Mouse (Mus musculus) stomach, embryonic 16.5 days (tissue): Measurements from ENCODE around the gene Myo16. TPM values are rescaled to one million over a fixed set of nuclear protein-coding genes. Genes with fewer than 3 reads are reported as not detected.

Source experiments
- ATAC-seq: fragments of 200-750 bp; cut with Nextera tagmentation; 2 replicates; pipeline ENCODE4 v1.8.0; 2017; ENCODE audit warnings: moderate number of reproducible peaks, moderate TSS enrichment; ENCODE audit not compliant: insufficient read depth, low FRiP score
- H3K27ac ChIP-seq: fragments of 300-500 bp; sonication (generic); 2 replicates; pipeline ENCODE4 v1.5.1; 2014; ENCODE audit warnings: low read length
- H3K27me3 ChIP-seq: fragments of 300-500 bp; sonication (generic); 2 replicates; pipeline ENCODE4 v1.6.1; 2014; ENCODE audit warnings: low read length, control low read depth, mixed read lengths; ENCODE audit not compliant: control insufficient read depth, insufficient read depth
- H3K36me3 ChIP-seq: fragments of 300-500 bp; sonication (generic); 2 replicates; pipeline ENCODE4 v1.6.1; 2014; ENCODE audit warnings: low read length; ENCODE audit not compliant: control insufficient read depth, insufficient read depth
- H3K4me1 ChIP-seq: fragments of 300-500 bp; sonication (generic); 2 replicates; pipeline ENCODE4 v1.6.1; 2014; ENCODE audit warnings: low read length, control low read depth, mixed read lengths; ENCODE audit not compliant: control insufficient read depth, insufficient read depth
- H3K4me2 ChIP-seq: fragments of 300-500 bp; sonication (generic); 2 replicates; pipeline ENCODE4 v1.6.1; 2014; ENCODE audit warnings: low read depth, low read length, mixed read lengths
- H3K4me3 ChIP-seq: fragments of 300-500 bp; sonication (generic); replicated peaks from 2 replicates; pipeline ENCODE4 v1.5.1; 2014; ENCODE audit warnings: mild to moderate bottlenecking, low read length
- H3K9ac ChIP-seq: fragments of 300-500 bp; sonication (generic); 2 replicates; pipeline ENCODE4 v1.6.1; 2014; ENCODE audit warnings: low read length
- H3K9me3 ChIP-seq: fragments of 300-500 bp; sonication (generic); replicated peaks from 2 replicates; pipeline ENCODE4 v1.6.1; 2016; ENCODE audit warnings: low read length, control low read depth; ENCODE audit not compliant: control insufficient read depth
- WGBS: fragments of 180-500 bp; shearing (Covaris S2); extraction: QIAGEN DNeasy Blood & Tissue Kit; methylation state at CpG from one replicate; pipeline ENCODE4 v1.1.7; 2014; 5-methylcytosine and 5-hydroxymethylcytosine counted together
- polyA plus RNA-seq: library from polyadenylated mRNA; unstranded; fragments of >200 nt; fragmentation: Nextera tagmentation; extraction: Ambion mirVana; gene quantifications from 2 replicates; pipeline ENCODE4 v1.2.1, GENCODE M21; 2015

Gene Myo16
- polyA plus RNA-seq, 1 experiment from 2014 or later = 3.1 TPM

DNA sequence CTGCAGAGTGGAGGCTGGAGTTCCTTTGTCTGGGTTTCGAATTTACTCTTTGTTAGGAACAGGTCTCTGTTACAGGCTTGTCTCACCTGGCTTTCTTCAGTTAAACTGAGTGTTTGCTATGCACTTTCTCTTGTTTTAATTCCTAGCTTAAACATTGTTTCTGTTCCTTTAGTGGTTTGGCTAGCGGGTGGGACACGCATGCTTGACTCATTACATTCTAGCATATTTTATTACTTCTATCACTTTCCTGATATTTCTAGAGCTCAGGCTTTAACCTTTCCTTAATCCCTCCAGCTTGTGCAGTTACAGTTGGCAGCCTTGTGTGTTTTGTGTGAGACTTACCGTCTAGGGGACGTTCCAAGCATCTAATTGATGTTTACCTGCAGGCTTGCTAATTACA, 476.2 kb downstream of the Myo16 start:
- H3K4me2 ChIP-seq = no peak overlapping the region
- WGBS = 41% methylated on average over 5 of the region's 5 CpGs
- no peaks in the 10 kb centered on the region for H3K27me3 ChIP-seq
- no peaks in the 10 kb centered on the region for H3K9me3 ChIP-seq
- no peaks in the 10 kb centered on the region for H3K36me3 ChIP-seq
- H3K27ac ChIP-seq = no peak overlapping the region
- no peak overlapping the region for H3K9ac ChIP-seq
- H3K4me1 ChIP-seq = no peaks in the 10 kb centered on the region
- ATAC-seq = no peak
- H3K4me3 ChIP-seq = no peak overlapping the region

GRCm38 (mm10) chr8:10631006-10631405, 477.3 kb downstream of the Myo16 start:
- H3K4me1 ChIP-seq = no peaks in the 10 kb centered on the region
- WGBS = 66% methylated on average over 2 of the region's 2 CpGs
- H3K36me3 ChIP-seq = no peaks in the 10 kb centered on the region
- no peaks in the 10 kb centered on the region for H3K27me3 ChIP-seq
- no peak overlapping the region for H3K4me3 ChIP-seq
- no peaks in the 10 kb centered on the region for H3K9me3 ChIP-seq
- H3K9ac ChIP-seq = no peak overlapping the region
- H3K27ac ChIP-seq = no peak overlapping the region
- ATAC-seq = no peak
- no peak overlapping the region for H3K4me2 ChIP-seq

- Histone ChIP-seq H3K9me3 (no peaks in the 10 kb centered on the region), H3K4me2 (no peak overlapping the region), H3K4me1 (no peaks in the 10 kb centered on the region), H3K4me3 (no peak overlapping the region), H3K9ac (no peak overlapping the region), H3K27me3 (no peaks in the 10 kb centered on the region), H3K27ac (no peak overlapping the region), H3K36me3 (no peaks in the 10 kb centered on the region)
- no peak for ATAC-seq
- WGBS = 74% methylated on average over 6 of the region's 6 CpGs
Measured at GRCm38 (mm10) chr8:10632603-10633002, 478.9 kb downstream of the Myo16 start.

DNA sequence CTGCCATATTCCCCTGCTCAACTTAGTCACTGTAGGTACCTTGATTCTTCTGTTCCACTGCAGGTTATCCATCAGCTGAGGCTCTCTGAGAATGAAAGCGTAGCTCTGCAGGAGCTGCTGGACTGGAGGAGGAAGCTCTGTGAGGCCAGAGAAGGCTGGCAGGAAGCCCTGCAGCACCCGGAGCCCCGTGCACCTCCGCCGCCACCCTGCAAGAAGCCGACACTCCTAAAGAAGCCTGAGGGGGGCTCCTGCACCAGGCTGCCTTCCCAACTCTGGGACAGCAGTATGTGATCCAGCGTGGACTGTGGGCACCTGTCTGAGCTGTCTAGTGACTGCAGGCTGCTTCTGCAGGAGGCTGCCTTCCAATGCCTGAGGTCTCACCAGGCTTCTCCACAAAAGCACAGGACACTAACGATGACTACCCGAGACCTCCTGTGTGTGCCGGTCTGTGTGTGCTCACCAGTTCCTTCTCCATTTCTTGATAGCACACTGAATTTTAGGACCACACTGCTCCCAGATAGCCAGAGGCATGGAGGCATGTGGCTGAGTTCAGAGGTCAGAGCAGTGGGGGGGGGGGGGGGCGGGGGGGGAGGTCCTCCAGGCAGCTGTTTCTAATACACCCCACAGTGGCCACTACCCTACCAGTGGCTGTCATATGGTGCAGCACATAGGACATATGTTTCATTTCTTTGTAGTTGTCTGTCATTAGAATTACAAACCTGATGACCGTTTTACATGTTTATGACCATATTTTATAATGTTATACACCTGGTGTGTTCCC, 479.8 kb downstream of the Myo16 start:
- Histone ChIP-seq H3K4me3 (no peak overlapping the region), H3K4me1 (no peaks in the 10 kb centered on the region), H3K27me3 (no peaks in the 10 kb centered on the region), H3K36me3 (no peaks in the 10 kb centered on the region), H3K9ac (no peak overlapping the region), H3K27ac (no peak overlapping the region), H3K4me2 (no peak overlapping the region), H3K9me3 (no peaks in the 10 kb centered on the region)
- no peak for ATAC-seq
- 53% methylated on average over 12 of the region's 12 CpGs for WGBS

GRCm38 (mm10) chr8:10634421-10634820, 480.7 kb downstream of the Myo16 start:
- Histone ChIP-seq H3K9me3 (no peaks in the 10 kb centered on the region), H3K4me2 (no peak overlapping the region), H3K4me1 (no peaks in the 10 kb centered on the region), H3K4me3 (no peak overlapping the region), H3K36me3 (no peaks in the 10 kb centered on the region), H3K27me3 (no peaks in the 10 kb centered on the region), H3K27ac (no peak overlapping the region), H3K9ac (no peak overlapping the region)
- WGBS = 69% methylated on average over 13 of the region's 13 CpGs
- 0 out of 2 replicates have a peak, but pooled peaks have one; percentile 37 for ATAC-seq

DNA sequence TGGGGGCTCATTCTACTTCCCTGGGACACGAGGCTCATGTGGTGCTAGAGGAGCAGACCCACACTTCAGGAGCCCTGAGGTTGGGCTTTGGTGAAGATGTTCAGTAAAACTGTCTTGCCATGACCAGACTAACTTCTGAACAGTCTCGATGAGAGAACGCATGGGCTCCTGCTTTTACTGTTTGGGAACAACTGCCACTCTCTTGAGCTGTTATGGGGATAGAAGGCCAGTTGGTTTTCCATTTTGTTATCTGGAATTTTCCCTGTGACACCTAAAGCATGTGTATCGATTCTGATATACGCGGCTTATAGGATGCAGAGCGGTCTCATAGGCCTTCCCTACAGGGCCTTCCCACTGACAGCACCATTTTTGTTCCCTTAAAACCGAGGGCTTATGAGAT, 485.2 kb downstream of the Myo16 start:
- Histone ChIP-seq H3K4me3 (no peak overlapping the region), H3K27ac (no peak overlapping the region), H3K9ac (no peak overlapping the region), H3K36me3 (no peaks in the 10 kb centered on the region), H3K9me3 (no peaks in the 10 kb centered on the region), H3K4me2 (no peak overlapping the region), H3K27me3 (no peaks in the 10 kb centered on the region), H3K4me1 (no peaks in the 10 kb centered on the region)
- no peak for ATAC-seq
- WGBS = 84% methylated on average over 8 of the region's 8 CpGs

DNA sequence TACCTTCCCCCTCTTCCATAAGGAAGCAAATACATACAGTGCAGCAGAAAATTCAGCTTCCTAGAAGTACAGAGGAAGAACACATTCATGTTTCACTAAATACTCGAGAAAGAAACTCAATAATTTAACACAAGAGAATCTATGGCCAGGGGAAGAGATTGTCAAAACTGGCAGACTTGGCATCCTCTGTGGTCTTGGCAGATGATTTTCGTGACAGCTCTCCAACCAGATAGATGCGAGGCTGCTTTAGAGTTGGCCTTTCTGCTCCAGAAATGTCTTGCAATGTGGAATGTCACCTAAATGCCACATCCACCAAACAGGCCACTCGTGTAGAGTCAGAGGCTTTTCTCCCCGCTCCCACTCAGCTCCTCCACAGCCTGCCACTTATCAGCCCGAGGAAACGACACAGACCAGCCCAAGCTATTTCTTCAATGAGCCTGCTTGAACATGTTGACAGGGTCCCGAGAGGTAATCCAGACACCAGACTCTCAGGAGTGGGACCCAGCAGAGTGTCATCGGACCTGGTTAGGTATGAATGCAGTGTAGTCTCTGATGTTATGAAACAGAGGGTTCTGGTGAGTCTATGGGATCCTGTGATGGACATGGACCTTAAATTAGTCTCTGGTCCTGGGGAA, 486.6 kb downstream of the Myo16 start:
- no peak overlapping the region for H3K9ac ChIP-seq
- no peaks in the 10 kb centered on the region for H3K36me3 ChIP-seq
- WGBS = 74% methylated on average over 9 of the region's 9 CpGs
- no peak overlapping the region for H3K27ac ChIP-seq
- H3K4me1 ChIP-seq = no peaks in the 10 kb centered on the region
- H3K9me3 ChIP-seq = no peaks in the 10 kb centered on the region
- no peak for ATAC-seq
- H3K4me3 ChIP-seq = no peak overlapping the region
- H3K4me2 ChIP-seq = no peak overlapping the region
- H3K27me3 ChIP-seq = no peaks in the 10 kb centered on the region

DNA sequence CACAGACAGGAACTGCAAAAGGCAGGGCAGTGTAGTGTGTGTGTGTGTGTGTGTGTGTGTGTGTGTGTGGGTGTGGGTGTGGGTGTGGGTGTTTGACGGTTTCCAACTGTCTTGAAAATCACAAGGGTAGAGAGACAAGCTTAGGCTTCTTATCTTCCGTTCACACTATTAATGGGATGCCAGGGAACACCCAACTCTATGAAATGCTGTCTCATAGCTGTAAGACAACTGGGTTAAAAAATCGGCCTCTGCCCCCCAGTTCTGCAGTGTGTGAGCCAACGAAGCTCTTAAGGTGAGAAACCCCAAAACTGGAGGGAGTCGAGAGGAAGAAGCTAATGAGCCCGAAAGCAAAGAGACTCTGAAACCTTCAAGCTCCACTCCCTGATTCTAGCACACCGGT, 487.1 kb downstream of the Myo16 start:
- Histone ChIP-seq H3K4me1 (no peaks in the 10 kb centered on the region), H3K27me3 (no peaks in the 10 kb centered on the region), H3K9me3 (no peaks in the 10 kb centered on the region), H3K36me3 (no peaks in the 10 kb centered on the region), H3K4me3 (no peak overlapping the region), H3K9ac (no peak overlapping the region), H3K27ac (no peak overlapping the region), H3K4me2 (no peak overlapping the region)
- no peak for ATAC-seq
- WGBS = 61% methylated on average over 7 of the region's 7 CpGs

DNA sequence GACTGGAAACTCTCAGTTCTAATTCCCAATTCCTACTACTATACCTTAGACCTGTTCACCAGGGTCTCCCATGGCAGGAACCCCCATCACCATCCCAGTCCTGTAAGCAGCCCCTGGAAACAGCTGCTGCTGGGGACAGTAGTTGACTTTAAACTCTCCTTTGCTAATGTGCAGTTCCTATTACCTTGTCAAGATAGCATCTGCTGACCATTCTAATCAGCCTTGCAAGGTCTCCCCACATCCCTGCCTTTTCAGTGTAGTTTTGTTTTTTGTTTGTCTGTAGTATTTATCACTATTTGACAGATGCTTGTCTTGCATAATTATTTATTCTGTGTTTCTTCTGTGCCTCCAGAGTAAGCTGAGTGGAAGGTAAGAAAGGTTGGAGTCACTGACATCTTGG, 487.6 kb downstream of the Myo16 start:
- H3K27me3 ChIP-seq = no peaks in the 10 kb centered on the region
- ATAC-seq = no peak

More for the DNA sequence above, 487.6 kb downstream of the Myo16 start:
- no peak overlapping the region for H3K4me3 ChIP-seq
- no peak overlapping the region for H3K9ac ChIP-seq
- no peaks in the 10 kb centered on the region for H3K4me1 ChIP-seq
- no peaks in the 10 kb centered on the region for H3K9me3 ChIP-seq
- no peak overlapping the region for H3K4me2 ChIP-seq
- H3K36me3 ChIP-seq = no peaks in the 10 kb centered on the region
- no peak overlapping the region for H3K27ac ChIP-seq
